Mouse (Mus musculus): ENCODE results near the gene Cacna1d. TPM values are rescaled to one million over a fixed set of nuclear protein-coding genes. Genes with fewer than 3 reads are reported as not detected.

Gene Cacna1d
- total RNA-seq, 2 experiments from 2014 or later, result 51.9 to 52.2 TPM

DNA sequence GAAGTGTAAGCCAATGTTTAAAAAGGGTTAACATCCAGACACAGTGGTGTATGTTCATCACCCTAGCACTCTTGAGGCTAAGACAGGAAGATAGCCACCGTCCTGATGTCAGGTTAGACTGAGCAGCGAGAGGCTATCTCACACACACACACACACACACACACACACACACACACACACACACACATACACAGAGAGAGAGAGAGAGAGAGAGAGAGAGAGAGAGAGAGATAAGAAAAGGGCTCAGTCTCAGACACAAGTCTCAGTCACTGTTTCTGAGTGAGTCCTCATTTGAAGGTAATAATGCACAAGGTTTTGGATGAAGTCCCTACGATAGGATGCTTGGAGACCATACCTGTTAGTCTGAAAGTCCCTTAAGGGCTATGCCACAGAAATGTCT is 322.9 kb downstream of the Cacna1d start:
- no peak for DNase-seq (ENCODE audit: low spot score in 2 of 2)
- Histone ChIP-seq H3K4me3 (no peak overlapping the region), H3K27ac (no peak overlapping the region)
- no peak for TF ChIP-seq CTCF (conservative IDR thresholded peaks at IDR 0.05)

DNA sequence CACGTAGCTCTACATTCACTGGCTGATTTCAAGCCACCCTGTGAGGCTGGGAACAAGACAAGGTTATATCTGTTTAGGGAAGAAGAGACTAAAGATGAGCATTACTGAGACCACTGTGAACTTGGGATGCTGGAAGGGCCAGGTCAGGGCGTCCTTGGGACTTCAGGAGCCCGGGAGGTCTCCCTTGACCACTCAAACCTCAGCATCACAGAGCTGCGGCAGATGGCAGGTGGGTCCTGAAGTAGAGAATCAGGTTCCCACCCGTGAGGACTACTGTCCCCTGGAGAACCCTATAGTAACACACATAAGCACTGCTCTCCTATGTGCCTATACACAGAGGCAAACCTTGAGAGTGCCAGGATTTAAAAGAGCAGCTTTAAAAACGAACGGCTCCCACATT is 323.6 kb downstream of the Cacna1d start:
- Histone ChIP-seq H3K4me3 (no peak overlapping the region), H3K27ac (no peak overlapping the region)
- no peak for TF ChIP-seq CTCF (conservative IDR thresholded peaks at IDR 0.05)
- no peak for DNase-seq (ENCODE audit: low spot score in 2 of 2)

DNA sequence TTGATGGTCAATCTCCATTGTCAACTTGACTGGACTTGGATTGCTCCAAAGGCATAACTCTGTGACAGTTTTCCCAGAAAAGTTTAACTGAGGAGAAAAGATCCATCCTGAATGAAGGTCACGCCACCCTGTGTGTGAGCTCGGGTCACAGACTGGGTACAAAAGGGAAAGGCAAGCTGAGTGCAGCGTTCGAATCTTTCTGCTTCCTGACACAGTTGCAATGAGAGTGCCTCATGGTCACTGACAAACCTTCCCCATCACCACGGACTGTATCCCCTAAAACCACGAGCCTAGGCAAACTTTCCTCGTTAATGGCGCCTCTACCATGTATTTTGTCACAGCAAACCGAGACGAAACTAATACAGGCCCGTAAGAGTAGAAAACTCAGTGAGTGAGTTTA is 325.2 kb downstream of the Cacna1d start:
- Histone ChIP-seq H3K4me3 (no peak overlapping the region), H3K27ac (no peak overlapping the region)
- no peak for DNase-seq (ENCODE audit: low spot score in 2 of 2)
- no peak for TF ChIP-seq CTCF (conservative IDR thresholded peaks at IDR 0.05)

DNA sequence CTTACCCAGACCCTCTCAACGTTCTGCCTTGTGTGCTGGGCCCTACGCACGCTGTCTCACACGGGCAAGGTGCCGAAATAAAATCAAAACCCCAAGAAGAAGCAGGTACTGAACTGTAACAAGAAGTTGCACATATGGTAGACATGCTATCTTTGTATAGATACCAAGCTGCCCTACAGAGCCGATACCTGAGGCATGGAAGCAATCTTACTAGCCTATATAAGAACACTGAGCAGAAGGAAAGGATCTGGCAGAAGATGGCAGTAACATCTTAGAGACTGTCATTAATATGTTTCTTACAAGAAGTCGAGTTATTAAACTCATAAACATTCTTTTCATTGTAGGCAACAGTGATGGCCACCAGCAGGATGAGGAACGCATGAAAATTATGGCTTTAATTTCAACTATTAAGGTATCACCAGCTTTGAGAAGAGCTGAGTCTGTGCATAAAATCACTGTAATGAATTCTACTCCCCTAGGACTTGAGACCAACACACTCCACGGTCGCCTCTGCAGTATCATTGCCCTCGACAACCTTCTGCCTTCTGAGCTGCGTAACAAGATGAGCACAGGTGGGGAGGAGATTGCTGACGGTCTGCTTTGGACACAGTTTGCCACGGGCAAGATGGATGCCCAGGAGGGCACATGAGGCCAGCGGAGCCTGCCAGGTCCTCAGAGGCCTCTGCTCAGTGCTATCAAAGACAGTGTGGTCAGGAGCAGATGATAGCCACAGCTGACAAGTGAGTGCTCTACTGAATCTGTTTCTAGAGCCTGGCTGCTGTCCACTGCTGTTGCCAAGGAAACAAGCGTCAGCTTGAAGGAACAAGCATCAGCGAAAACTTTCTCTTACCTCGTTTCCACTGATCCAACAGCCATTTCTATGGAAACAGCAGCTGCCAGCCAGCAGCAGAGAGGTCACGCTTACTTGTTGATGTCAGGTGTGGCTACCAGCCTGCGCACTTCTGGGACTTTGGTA is 327.2 kb downstream of the Cacna1d start:
- no peak overlapping the region for H3K4me3 ChIP-seq
- peak; percentile 39 to 72 for DNase-seq (ENCODE audit: low spot score in 2 of 2)
- H3K27ac ChIP-seq, result peak overlapping the region; percentile 40
- TF ChIP-seq CTCF (conservative IDR thresholded peaks at IDR 0.05), result no peak

DNA sequence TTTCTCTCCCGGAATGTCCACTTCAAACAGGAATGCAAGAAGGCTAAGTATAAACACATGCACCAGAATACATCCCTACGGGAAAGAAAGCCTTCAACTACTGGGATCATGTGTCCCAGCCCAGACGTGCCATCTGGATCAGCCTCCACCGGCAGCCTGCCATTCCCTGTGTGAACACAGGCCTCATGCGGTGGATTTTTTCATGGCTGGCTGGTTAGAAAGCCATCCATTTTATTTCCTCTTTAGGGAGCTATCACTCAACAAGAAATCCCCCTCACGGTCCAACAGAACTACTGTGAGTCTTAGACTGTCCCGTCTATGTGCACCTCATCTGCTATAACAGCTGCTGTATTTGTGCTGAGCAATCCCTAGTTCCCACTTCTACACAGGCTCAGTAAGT is 343.5 kb downstream of the Cacna1d start:
- peak; percentile 40 to 70 for DNase-seq (ENCODE audit: low spot score in 2 of 2)
- TF ChIP-seq CTCF (conservative IDR thresholded peaks at IDR 0.05), result peak; percentile 41
- Histone ChIP-seq H3K4me3 (no peak overlapping the region), H3K27ac (peak overlapping the region; percentile 67)

DNA sequence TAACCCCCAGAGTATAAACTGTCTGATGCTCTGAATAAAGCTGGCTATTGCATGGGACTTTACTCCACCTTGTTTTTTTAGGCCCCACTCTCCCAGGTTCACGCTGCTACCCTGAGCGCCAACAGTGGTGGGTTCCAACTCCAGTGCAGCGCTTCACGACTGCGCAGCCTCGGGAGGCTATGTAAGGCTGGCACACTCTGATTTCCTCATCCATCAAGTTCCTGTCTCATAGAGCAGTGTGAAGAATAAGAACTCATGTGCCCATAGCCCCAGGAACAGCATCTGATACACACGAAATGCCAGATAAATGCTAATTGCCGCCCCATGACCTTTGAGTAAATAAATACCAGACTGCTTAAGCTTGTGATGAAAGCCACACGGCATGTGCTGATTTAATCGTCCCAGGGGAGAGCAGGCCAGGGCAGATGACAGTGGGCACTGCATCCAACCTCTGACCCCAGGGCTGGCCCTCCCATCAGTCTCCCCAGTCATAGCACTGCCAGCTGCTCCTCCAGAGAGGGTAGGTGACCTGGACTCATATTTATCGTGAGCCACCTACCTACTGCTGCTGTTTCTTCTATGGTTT is 352.8 kb downstream of the Cacna1d start:
- H3K4me3 ChIP-seq, result no peak overlapping the region
- H3K27ac ChIP-seq, result no peak overlapping the region
- DNase-seq (ENCODE audit: low spot score in 2 of 2), result no peak
- no peak for TF ChIP-seq CTCF (conservative IDR thresholded peaks at IDR 0.05)

DNA sequence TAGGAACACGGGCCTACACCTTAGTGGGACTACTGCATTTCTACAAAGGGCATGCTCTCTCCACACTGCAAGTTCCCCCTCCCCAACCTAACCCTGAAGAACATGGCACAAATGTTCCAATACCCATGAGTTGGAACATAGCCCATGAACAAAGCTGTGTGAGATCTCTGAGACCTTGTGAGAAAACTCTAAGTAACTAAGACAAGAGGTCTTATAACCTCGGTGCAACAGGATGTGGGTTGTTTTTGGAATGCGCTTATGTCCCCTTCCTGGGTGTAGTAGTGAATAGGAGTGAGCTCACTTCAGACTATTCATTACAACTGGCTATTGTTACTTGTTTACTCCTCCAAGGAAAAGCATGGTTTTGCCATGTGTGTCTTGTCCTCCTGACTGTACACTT is 353.3 kb downstream of the Cacna1d start:
- TF ChIP-seq CTCF (conservative IDR thresholded peaks at IDR 0.05), result no peak
- no peak overlapping the region for H3K4me3 ChIP-seq
- no peak for DNase-seq (ENCODE audit: low spot score in 2 of 2)
- H3K27ac ChIP-seq, result no peak overlapping the region

DNA sequence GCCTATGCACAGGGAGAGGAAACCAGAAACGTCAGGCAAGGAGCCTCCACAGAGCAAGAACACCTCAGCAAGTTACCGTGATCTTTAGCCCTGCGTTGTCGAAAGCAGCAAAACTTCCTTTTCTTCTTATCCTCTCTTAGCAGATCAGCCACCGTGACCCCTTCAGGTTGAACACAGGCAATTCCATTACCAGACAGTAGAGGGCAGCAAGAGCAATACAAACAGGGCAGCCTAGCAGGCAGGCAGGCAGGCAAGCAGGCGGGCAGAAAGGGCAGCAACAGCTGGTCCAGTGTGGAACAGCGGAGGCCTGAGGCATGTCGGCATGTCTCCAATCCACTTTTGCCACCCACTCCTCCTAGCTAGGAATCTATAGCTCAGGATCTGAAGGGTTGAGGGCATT is 354.3 kb downstream of the Cacna1d start:
- TF ChIP-seq CTCF (conservative IDR thresholded peaks at IDR 0.05), result peak; percentile 93
- peak; percentile 84 to 89 for DNase-seq (ENCODE audit: low spot score in 2 of 2)
- H3K4me3 ChIP-seq, result no peak overlapping the region
- H3K27ac ChIP-seq, result no peak overlapping the region

DNA sequence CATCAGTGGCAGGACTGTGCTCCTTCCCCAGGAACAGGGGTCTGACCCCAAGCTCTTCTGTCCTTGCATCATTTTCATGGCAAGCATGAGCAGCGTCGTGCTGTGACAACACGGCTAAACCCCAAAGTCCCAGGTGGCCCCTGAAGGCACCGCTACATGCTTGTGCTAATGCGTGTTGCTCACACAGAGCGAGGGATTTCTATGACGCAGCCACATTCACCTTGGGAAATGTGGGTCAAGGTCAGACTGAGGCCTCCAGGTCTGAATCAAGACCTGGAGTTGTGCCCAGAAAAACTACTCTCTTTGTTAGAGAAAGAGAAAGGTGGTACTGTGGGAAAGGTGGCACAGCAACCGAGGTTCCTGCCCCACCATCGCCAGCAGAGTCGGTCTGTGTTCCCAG is 355.9 kb downstream of the Cacna1d start:
- no peak for TF ChIP-seq CTCF (conservative IDR thresholded peaks at IDR 0.05)
- DNase-seq (ENCODE audit: low spot score in 2 of 2), result no peak
- Histone ChIP-seq H3K27ac (no peak overlapping the region), H3K4me3 (no peak overlapping the region)

DNA sequence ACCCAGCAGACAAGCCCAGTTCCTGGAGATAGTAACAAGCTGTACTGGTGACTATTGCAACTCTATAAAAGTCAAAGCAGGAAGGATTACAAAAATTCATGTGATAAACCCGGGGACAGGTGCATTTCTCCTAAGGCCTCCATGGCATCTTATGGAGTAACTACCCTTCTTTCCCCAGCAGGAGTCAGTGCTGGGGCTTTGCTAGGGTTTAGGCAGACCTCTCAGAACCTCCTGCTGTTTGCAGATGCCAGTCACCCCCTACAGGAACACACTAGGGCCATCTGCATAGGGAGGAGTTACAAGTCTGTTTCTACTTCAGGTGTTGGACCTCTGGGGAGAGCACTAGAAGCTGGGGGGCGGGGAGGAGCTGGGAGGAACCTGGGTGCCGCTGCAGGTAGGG is 357.6 kb downstream of the Cacna1d start:
- TF ChIP-seq CTCF (conservative IDR thresholded peaks at IDR 0.05), result peak; percentile 51
- no peak for DNase-seq (ENCODE audit: low spot score in 2 of 2)
- Histone ChIP-seq H3K4me3 (no peak overlapping the region), H3K27ac (no peak overlapping the region)

DNA sequence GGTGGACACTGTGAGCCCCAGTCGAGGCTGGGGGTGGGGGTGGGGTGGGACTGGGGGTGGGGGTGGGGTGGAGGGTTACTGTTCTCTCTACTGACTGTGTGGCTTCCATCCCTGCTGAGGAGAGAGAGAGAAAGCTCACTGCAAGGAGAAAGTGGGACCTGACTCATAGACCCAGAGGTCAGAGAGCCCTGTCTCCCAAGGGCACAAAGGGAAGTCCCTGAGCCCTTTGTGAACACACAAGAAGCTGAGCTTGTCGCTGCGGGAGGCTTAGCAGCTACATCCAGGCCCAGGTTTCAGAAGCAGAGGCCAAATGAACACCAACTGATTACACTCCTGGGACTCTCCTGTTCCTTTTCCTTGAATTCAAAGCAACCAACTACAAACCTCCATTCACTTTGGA is 360.0 kb downstream of the Cacna1d start:
- DNase-seq (ENCODE audit: low spot score in 2 of 2), result no peak
- no peak overlapping the region for H3K27ac ChIP-seq
- TF ChIP-seq CTCF (conservative IDR thresholded peaks at IDR 0.05), result no peak
- H3K4me3 ChIP-seq, result no peak overlapping the region

DNA sequence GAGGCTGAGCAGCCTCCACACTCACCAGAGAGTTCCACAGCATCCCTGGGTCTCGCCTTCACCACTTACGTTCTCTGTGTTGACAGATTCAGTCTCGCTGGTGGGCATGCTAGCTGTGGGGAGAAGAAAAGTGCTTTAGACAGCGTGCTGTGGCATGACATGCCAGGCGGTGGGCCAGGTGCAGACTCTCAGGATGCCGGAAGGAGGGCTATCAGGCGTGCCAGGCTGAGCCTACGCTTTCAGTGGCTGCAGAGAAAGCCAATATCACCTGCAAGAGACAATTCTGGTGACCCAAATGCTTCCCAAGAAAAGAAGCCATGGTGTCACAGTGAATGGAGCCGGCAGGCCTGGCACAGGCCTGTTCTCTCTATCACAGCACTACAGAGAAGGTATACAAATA is 361.2 kb downstream of the Cacna1d start:
- no peak for DNase-seq (ENCODE audit: low spot score in 2 of 2)
- TF ChIP-seq CTCF (conservative IDR thresholded peaks at IDR 0.05), result no peak
- Histone ChIP-seq H3K27ac (no peak overlapping the region), H3K4me3 (no peak overlapping the region)

DNA sequence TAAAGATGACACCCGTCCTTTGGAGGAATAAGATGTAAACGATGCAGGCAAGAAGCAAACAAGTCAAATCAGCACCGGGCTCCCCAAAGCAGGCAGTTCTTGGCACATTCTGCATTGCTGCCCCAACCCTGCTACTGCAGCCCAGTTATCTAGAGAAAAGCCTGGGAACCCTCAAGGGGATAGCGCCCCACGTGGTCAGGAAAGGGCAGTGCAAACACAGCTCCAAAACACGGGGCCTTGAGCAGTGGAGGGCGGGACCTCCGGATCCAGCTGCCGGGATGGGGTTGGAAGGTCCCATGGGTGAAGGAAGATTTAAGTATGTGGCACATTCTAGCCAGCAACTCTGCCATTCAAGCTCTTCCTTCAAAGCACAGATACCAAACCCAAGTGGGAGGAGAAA is 361.9 kb downstream of the Cacna1d start:
- Histone ChIP-seq H3K4me3 (no peak overlapping the region), H3K27ac (no peak overlapping the region)
- DNase-seq (ENCODE audit: low spot score in 2 of 2), result no peak
- TF ChIP-seq CTCF (conservative IDR thresholded peaks at IDR 0.05), result peak; percentile 79

All from layer of hippocampus, adult 2 months (tissue).